Mouse (Mus musculus): Measurements from ENCODE around the gene Carns1. TPM values are rescaled to one million over a fixed set of nuclear protein-coding genes. Genes with fewer than 3 reads are reported as not detected.

The Carns1 gene
- polyA plus RNA-seq, 1 experiment from 2014 or later = 2.0 TPM

- DNase-seq (ENCODE audit: low spot score) (peak; percentile 65), ATAC-seq (replicated peaks; ENCODE audit: insufficient number of reproducible peaks, low FRiP score, low TSS enrichment, low read depth) (peak; percentile 70)
- H3K4me2 ChIP-seq (ENCODE audit: low read depth, low read length) = peak overlapping the region; percentile 14
- peaks cover 20% of the 10 kb centered on the region for H3K4me1 ChIP-seq (ENCODE audit: control insufficient read depth, insufficient read depth, low read length)
- H3K36me3 ChIP-seq (replicated peaks; ENCODE audit: control insufficient read depth, insufficient read depth, low read depth, low read length) = no peaks in the 10 kb centered on the region
- no peaks in the 10 kb centered on the region; the same call in 1 of the 2 replicates for H3K27me3 ChIP-seq (ENCODE audit: control insufficient read depth, insufficient read depth, low read length)
- no peaks in the 10 kb centered on the region for H3K9me3 ChIP-seq (replicated peaks; ENCODE audit: control insufficient read depth, low read length)
- 3% methylated on average over 5 of the region's 5 CpGs for WGBS
- H3K27ac ChIP-seq (replicated peaks; ENCODE audit: low read depth, low read length) = 0 out of 2 replicates have a peak overlapping the region, but pooled peaks have one; percentile 29
- no peak overlapping the region for H3K9ac ChIP-seq (replicated peaks; ENCODE audit: low read length)
- H3K4me3 ChIP-seq (ENCODE audit: low read depth, low read length) = peak overlapping the region; percentile 7; the same call in 1 of the 2 replicates
Measured at GRCm38 (mm10) chr19:4217140-4217539, 41.9 kb upstream of the Carns1 start.

DNA sequence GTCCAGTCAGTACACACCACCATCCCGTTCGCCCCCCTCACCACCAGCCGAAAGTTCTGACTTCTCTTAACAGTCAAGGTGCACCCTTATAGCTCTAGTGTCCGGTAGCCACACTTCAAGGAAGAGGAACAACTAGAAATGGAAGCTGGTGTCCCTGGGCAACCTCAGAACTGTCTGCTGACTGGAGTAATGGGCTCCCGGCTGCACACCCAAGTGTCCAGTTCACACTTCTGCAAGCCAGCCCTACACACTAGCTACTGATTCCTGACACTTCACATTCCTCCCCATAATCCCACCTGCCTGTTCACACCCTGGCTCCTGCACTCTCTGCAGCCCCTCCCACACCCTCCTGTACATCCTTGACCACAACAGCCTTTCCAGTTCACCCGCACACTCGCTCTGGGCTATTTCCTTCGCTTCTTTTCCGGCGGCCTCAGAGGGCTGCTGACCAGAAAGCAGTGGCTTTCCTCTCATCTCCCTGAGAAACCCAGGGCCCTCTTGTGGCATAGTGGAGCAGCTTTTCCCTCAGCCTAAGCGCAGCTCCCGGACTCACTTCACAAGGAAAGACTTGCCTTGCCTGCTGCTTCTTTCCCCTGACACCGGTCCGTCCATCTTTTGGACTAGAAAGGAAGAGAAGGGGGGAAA, 40.9 kb upstream of the Carns1 start:
- H3K27me3 ChIP-seq (ENCODE audit: control insufficient read depth, insufficient read depth, low read length) = peaks cover 2% of the 10 kb centered on the region; the same call in 1 of the 2 replicates
- H3K4me2 ChIP-seq (ENCODE audit: low read depth, low read length) = peak overlapping the region; percentile 14; the same call in 1 of the 2 replicates
- no peaks in the 10 kb centered on the region for H3K36me3 ChIP-seq (replicated peaks; ENCODE audit: control insufficient read depth, insufficient read depth, low read depth, low read length)
- no peak overlapping the region for H3K4me3 ChIP-seq (ENCODE audit: low read depth, low read length)
- DNase-seq (ENCODE audit: low spot score) = peak; percentile 65
- peaks cover 23% of the 10 kb centered on the region for H3K4me1 ChIP-seq (ENCODE audit: control insufficient read depth, insufficient read depth, low read length)
- no peaks in the 10 kb centered on the region for H3K9me3 ChIP-seq (replicated peaks; ENCODE audit: control insufficient read depth, low read length)
- H3K9ac ChIP-seq (replicated peaks; ENCODE audit: low read length) = no peak overlapping the region
- WGBS = 15% methylated on average over 14 of the region's 14 CpGs
- 0 out of 2 replicates have a peak overlapping the region, but pooled peaks have one; percentile 29 for H3K27ac ChIP-seq (replicated peaks; ENCODE audit: low read depth, low read length)
- ATAC-seq (replicated peaks; ENCODE audit: insufficient number of reproducible peaks, low FRiP score, low TSS enrichment, low read depth) = no peak

DNA sequence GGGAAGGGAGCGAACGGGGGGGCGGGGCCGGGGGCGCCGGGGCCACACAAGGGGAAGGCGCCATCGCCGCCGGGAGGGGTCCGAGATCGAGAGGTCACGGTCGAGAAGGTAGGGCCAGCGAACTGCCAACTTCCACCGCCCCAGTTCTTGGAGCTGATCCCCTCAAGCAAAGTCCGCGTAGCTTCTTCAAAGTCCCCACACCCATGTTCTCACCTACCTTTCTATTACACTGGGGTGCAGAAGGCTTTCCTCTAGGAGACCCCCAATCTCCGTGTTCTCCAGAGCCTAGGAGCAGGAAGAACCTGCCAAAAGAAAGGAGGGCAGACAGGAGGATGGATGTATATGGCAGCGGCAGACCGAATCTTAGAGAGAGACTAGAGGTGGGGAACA, 40.2 kb upstream of the Carns1 start:
- H3K4me2 ChIP-seq (ENCODE audit: low read depth, low read length) = peak overlapping the region; percentile 97
- no peak for DNase-seq (ENCODE audit: low spot score)
- no peak for ATAC-seq (replicated peaks; ENCODE audit: insufficient number of reproducible peaks, low FRiP score, low TSS enrichment, low read depth)
- peaks cover 23% of the 10 kb centered on the region for H3K4me1 ChIP-seq (ENCODE audit: control insufficient read depth, insufficient read depth, low read length)
- H3K36me3 ChIP-seq (replicated peaks; ENCODE audit: control insufficient read depth, insufficient read depth, low read depth, low read length) = no peaks in the 10 kb centered on the region
- H3K27me3 ChIP-seq (ENCODE audit: control insufficient read depth, insufficient read depth, low read length) = peaks cover 2% of the 10 kb centered on the region; the same call in 1 of the 2 replicates
- no peaks in the 10 kb centered on the region for H3K9me3 ChIP-seq (replicated peaks; ENCODE audit: control insufficient read depth, low read length)
- WGBS = 6% methylated on average over 18 of the region's 21 CpGs
- peak overlapping the region; percentile 78 for H3K27ac ChIP-seq (replicated peaks; ENCODE audit: low read depth, low read length)
- H3K4me3 ChIP-seq (ENCODE audit: low read depth, low read length) = peak overlapping the region; percentile 75
- H3K9ac ChIP-seq (replicated peaks; ENCODE audit: low read length) = peak overlapping the region; percentile 95

- Histone ChIP-seq H3K27me3 (ENCODE audit: control insufficient read depth, insufficient read depth, low read length) (peaks cover 2% of the 10 kb centered on the region; the same call in 1 of the 2 replicates), H3K4me3 (ENCODE audit: low read depth, low read length) (peak overlapping the region; percentile 75), H3K9me3 (replicated peaks; ENCODE audit: control insufficient read depth, low read length) (no peaks in the 10 kb centered on the region), H3K36me3 (replicated peaks; ENCODE audit: control insufficient read depth, insufficient read depth, low read depth, low read length) (no peaks in the 10 kb centered on the region), H3K4me2 (ENCODE audit: low read depth, low read length) (peak overlapping the region; percentile 97), H3K9ac (replicated peaks; ENCODE audit: low read length) (peak overlapping the region; percentile 95), H3K4me1 (ENCODE audit: control insufficient read depth, insufficient read depth, low read length) (peaks cover 23% of the 10 kb centered on the region), H3K27ac (replicated peaks; ENCODE audit: low read depth, low read length) (peak overlapping the region; percentile 78)
- DNase-seq (ENCODE audit: low spot score) (peak; percentile 55), ATAC-seq (replicated peaks; ENCODE audit: insufficient number of reproducible peaks, low FRiP score, low TSS enrichment, low read depth) (peak; percentile 14; the same call in 1 of the 2 replicates)
- under 1% methylated on average over 44 of the region's 81 CpGs for WGBS
Measured at GRCm38 (mm10) chr19:4214771-4215450, 39.6 kb upstream of the Carns1 start.

- no peaks in the 10 kb centered on the region for H3K36me3 ChIP-seq (replicated peaks; ENCODE audit: control insufficient read depth, insufficient read depth, low read depth, low read length)
- peak within 1 kb of the TSS; percentile 78 for H3K27ac ChIP-seq (replicated peaks; ENCODE audit: low read depth, low read length)
- H3K4me3 ChIP-seq (ENCODE audit: low read depth, low read length) = peak within 1 kb of the TSS; percentile 75
- peak; percentile 65 for DNase-seq (ENCODE audit: low spot score)
- ATAC-seq (replicated peaks; ENCODE audit: insufficient number of reproducible peaks, low FRiP score, low TSS enrichment, low read depth) = peak; percentile 24; the same call in 1 of the 2 replicates
- under 1% methylated on average over 43 of the region's 49 CpGs for WGBS
- H3K4me1 ChIP-seq (ENCODE audit: control insufficient read depth, insufficient read depth, low read length) = peaks cover 23% of the 10 kb centered on the region
- H3K9ac ChIP-seq (replicated peaks; ENCODE audit: low read length) = peak within 1 kb of the TSS; percentile 95
- H3K9me3 ChIP-seq (replicated peaks; ENCODE audit: control insufficient read depth, low read length) = no peaks in the 10 kb centered on the region
- H3K4me2 ChIP-seq (ENCODE audit: low read depth, low read length) = peak within 1 kb of the TSS; percentile 97
- H3K27me3 ChIP-seq (ENCODE audit: control insufficient read depth, insufficient read depth, low read length) = peaks cover 2% of the 10 kb centered on the region; the same call in 1 of the 2 replicates
Measured at GRCm38 (mm10) chr19:4214071-4214770, 38.9 kb upstream of the Carns1 start, which contains the start of the genes Clcf1 and AC109138.7. Clcf1 (plus strand) TSS chr19:4214238. AC109138.7 (plus strand) TSS chr19:4214357.

GRCm38 (mm10) chr19:4213524-4213974, 38.3 kb upstream of the Carns1 start:
- H3K27ac ChIP-seq (replicated peaks; ENCODE audit: low read depth, low read length) = peak overlapping the region; percentile 43
- H3K4me2 ChIP-seq (ENCODE audit: low read depth, low read length) = peak overlapping the region; percentile 97
- peak overlapping the region; percentile 95 for H3K9ac ChIP-seq (replicated peaks; ENCODE audit: low read length)
- WGBS = 10% methylated on average over 9 of the region's 9 CpGs
- peaks cover 23% of the 10 kb centered on the region for H3K4me1 ChIP-seq (ENCODE audit: control insufficient read depth, insufficient read depth, low read length)
- peak overlapping the region; percentile 75 for H3K4me3 ChIP-seq (ENCODE audit: low read depth, low read length)
- peaks cover 2% of the 10 kb centered on the region; the same call in 1 of the 2 replicates for H3K27me3 ChIP-seq (ENCODE audit: control insufficient read depth, insufficient read depth, low read length)
- H3K9me3 ChIP-seq (replicated peaks; ENCODE audit: control insufficient read depth, low read length) = no peaks in the 10 kb centered on the region
- ATAC-seq (replicated peaks; ENCODE audit: insufficient number of reproducible peaks, low FRiP score, low TSS enrichment, low read depth) = no peak
- H3K36me3 ChIP-seq (replicated peaks; ENCODE audit: control insufficient read depth, insufficient read depth, low read depth, low read length) = no peaks in the 10 kb centered on the region
- no peak for DNase-seq (ENCODE audit: low spot score)

DNA sequence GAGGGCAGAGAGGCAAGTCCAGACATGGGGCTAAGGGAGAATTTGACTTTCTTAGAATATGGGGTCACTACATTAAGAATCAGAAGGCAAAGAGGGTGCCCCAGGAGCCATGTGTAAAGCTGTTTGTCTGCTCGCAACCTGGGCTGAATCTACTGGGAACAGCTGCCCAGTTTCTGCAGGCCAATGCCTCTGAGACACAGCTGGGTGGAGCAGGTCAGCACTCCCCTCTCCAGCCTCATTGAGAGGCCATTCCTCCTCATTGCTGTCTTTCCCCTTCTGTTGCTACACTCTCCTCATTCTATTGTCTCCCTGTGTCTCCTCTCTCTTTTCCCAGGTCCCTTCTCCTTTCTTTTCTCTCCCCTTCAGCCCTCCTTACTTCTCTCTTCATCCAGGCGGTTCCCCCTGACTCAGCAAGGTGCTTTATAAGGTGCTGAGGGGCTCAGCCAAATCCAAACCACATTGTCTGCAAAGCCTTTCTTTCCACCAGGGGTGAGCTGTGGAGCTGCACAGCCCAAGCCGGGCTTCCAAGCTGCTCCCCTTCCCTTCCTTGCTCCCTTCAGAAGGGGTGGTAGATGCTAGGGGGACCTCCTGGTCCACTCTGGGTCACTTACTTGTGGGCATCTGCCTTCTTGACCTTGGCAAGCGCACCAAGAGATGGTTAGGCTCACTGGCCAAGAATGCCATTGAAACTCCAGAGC, 36.8 kb upstream of the Carns1 start:
- no peaks in the 10 kb centered on the region for H3K9me3 ChIP-seq (replicated peaks; ENCODE audit: control insufficient read depth, low read length)
- H3K9ac ChIP-seq (replicated peaks; ENCODE audit: low read length) = peak overlapping the region; percentile 39
- H3K36me3 ChIP-seq (replicated peaks; ENCODE audit: control insufficient read depth, insufficient read depth, low read depth, low read length) = no peaks in the 10 kb centered on the region
- peaks cover 21% of the 10 kb centered on the region for H3K4me1 ChIP-seq (ENCODE audit: control insufficient read depth, insufficient read depth, low read length)
- DNase-seq (ENCODE audit: low spot score) (no peak), ATAC-seq (replicated peaks; ENCODE audit: insufficient number of reproducible peaks, low FRiP score, low TSS enrichment, low read depth) (no peak)
- H3K27ac ChIP-seq (replicated peaks; ENCODE audit: low read depth, low read length) = no peak overlapping the region
- no peak overlapping the region for H3K4me3 ChIP-seq (ENCODE audit: low read depth, low read length)
- H3K4me2 ChIP-seq (ENCODE audit: low read depth, low read length) = peak overlapping the region; percentile 25; the same call in 1 of the 2 replicates
- 19% methylated on average over 4 of the region's 4 CpGs for WGBS
- H3K27me3 ChIP-seq (ENCODE audit: control insufficient read depth, insufficient read depth, low read length) = peaks cover 2% of the 10 kb centered on the region; the same call in 1 of the 2 replicates

Measured in embryonic facial prominence, embryonic 11.5 days (tissue).